Mouse (Mus musculus): ENCODE data around the gene Aldh1l1.

DNA sequence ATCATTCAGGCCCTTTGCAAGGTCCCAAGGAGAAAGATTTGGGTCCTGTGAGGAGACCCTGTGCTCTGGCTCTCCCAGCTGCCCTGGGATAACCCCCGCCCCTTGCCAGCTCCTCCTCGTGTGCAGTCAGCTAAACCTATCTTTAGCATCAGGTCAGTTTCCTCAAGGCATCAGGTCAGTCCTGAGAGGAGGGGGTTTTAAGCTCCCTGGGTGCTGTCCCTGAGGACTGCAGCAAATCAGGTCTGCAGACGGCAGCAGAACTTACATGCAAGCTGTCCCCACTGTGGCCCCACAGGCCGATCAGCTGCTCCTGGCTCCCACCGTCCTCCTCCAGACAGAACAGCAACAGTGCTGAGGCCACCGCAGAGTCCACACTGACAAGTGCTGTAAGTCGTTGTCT lies 115.5 kb downstream of the Aldh1l1 start:
- TF ChIP-seq POLR2AphosphoS5 (IDR thresholded peaks at IDR 0.05; ENCODE audit: insufficient replicate concordance, low read depth, low read length), result no peak
- TF ChIP-seq CTCF (IDR thresholded peaks at IDR 0.05; ENCODE audit: low read depth, low read length), result no peak

Measured in G1E (cell line).